Mouse (Mus musculus): ENCODE measurements at regions not wholly inside any gene's neighbourhood (a gene's known extent, or its start where the extent isn't known, plus 50 kb on each side); places are given as distances from the start of the nearest gene placed in this dataset.

DNA sequence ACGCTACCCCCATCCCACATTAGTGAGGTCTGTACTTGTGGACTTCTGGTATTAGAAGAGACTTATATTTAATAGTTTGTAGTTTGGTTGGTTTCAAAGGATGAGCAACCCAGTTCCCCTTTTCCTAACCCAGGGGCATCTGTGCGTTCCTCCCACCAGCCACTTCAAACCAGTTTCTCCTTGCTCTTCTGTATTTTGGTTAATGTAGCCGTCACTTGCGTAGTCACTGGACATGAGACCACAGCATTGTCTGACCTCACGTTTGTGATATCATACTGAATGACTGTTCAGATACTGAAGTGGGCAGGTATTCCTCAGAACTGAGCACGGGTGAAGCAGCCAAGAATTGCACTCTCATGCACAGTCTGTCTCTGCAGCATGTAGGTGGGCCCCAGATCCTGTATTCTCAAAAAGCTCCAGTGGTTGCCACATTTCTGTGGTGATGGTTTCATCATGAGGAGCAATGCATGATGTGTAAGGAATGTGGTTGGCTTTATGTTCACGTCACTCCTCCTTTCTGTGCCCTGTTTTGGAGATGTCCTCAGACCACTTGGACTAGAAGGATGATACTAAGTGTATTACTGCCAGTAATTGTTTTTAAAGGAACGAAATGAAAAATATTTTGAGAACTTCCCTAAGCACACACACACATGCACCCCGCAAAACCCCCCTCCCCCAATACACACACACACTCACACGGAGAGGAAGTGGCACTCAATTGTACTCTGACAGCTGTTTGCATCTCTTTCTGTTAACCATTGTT, 335.2 kb upstream of the Satb1 start:
- no peak for ATAC-seq (ENCODE audit: low FRiP score)
- Histone ChIP-seq H3K4me3 (replicated peaks; ENCODE audit: low read length) (no peak overlapping the region), H3K27ac (no peak overlapping the region)

DNA sequence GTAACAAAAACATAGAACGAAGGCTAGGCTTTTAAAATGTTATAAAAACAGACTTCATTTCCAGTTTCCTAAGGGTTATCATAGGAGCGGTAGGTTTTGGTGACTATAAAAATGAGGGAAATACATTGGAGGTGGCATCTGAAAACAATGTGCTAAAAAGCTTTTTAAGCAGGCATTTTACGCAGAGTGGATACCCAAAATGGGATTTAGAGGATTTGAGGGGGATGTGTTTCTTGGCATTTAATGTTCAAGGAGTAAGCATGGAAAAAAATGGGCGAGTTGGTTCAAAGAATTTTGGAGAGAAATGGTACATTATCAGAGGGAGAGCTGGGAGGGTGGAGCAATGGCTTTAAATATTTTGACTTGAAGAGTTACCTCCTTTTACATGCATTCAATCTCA, 334.6 kb upstream of the Satb1 start:
- Histone ChIP-seq H3K27ac (no peak overlapping the region), H3K4me2 (replicated peaks) (no peak overlapping the region), H3K4me3 (replicated peaks; ENCODE audit: low read length) (no peak overlapping the region), H3K9ac (no peak overlapping the region), H3K4me1 (replicated peaks; ENCODE audit: control insufficient read depth, insufficient read depth, low read length) (no peaks in the 10 kb centered on the region), H3K36me3 (replicated peaks; ENCODE audit: control insufficient read depth, insufficient read depth) (no peaks in the 10 kb centered on the region), H3K27me3 (ENCODE audit: control insufficient read depth, insufficient read depth, low read length) (no peaks in the 10 kb centered on the region), H3K9me3 (ENCODE audit: control insufficient read depth, low read length) (no peaks in the 10 kb centered on the region)
- DNase-seq (ENCODE audit: low spot score) = no peak
- ATAC-seq (ENCODE audit: low FRiP score) = no peak
- WGBS = 87% methylated on average over 4 of the region's 4 CpGs

More for the DNA sequence above, 335.2 kb upstream of the Satb1 start:
- no peak for DNase-seq (ENCODE audit: low spot score)
- Histone ChIP-seq H3K27me3 (ENCODE audit: control insufficient read depth, insufficient read depth, low read length) (no peaks in the 10 kb centered on the region), H3K36me3 (replicated peaks; ENCODE audit: control insufficient read depth, insufficient read depth) (no peaks in the 10 kb centered on the region), H3K9me3 (ENCODE audit: control insufficient read depth, low read length) (no peaks in the 10 kb centered on the region), H3K9ac (no peak overlapping the region), H3K4me2 (replicated peaks) (no peak overlapping the region), H3K4me1 (replicated peaks; ENCODE audit: control insufficient read depth, insufficient read depth, low read length) (no peaks in the 10 kb centered on the region)
- WGBS = 88% methylated on average over 10 of the region's 10 CpGs

DNA sequence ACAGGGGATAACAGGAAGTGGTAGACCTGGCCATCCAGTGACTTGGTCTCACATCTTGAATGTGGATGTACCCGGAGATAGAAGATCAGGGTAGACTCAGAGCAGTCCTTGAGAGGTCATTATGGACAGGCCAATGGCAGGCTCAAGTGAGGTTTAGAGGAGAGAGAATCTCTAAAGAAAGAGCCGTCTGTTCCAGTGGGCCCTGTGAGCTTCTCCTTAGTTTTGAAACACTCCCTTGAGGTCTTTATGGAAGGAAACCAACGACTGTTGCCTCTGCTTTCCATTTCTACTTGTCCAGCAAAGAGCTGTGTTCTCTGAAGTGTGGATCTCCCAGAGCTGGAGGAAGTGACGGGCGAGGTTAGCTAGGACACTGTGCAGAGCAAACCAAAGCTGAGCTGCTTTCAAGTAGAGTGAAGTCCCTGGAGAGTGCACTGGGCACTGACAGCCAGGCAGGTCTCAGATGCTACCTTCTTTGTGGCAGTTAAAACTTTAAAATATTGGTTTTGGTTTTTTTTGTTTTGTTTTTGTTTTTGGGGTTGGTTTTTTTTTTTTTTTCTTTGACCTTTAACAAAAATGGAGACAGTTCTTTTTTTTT, 332.9 kb upstream of the Satb1 start:
- no peak for ATAC-seq (ENCODE audit: low FRiP score)

DNA sequence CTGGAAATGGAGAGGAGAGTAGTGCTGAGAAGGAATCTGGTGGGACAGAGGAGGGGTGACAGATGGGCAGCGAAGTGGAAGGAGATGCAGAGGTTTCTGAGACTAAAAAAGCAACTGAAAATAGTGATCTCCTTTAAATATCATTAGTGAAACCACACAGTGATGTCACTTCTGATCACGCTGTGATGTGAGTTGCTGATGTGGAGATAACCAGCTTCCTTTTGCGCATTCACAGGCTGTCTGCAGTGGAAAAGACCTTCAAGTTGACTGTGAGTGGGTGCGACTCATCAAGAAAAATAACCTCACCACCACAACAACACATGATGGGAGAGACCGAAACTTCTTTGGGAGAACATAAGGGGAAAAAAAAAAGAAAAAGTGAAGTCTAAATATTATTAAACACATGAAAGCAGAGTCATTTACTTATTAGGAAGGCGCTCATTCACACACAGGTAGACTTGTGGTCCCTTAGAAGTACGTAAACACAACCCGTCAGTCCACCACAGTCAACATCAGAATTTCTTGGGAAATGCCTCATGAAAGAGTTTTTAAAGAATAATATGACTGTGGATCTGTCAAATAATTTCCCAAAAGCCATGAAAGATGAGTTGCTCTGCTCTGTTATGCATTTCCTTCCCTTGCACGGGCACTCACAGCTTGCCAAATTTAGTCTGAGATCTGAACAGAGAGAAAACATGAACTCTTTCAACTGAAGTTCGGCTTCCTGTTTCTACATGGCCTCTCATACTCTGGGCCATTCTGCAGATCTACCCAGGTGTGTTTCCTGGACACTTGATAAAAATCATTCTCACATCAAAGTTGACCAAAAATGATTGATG, 329.7 kb upstream of the Satb1 start:
- WGBS = 91% methylated on average over 10 of the region's 10 CpGs
- Histone ChIP-seq H3K4me1 (replicated peaks; ENCODE audit: control insufficient read depth, insufficient read depth, low read length) (no peaks in the 10 kb centered on the region), H3K4me3 (replicated peaks; ENCODE audit: low read length) (no peak overlapping the region), H3K27ac (no peak overlapping the region), H3K27me3 (ENCODE audit: control insufficient read depth, insufficient read depth, low read length) (no peaks in the 10 kb centered on the region), H3K36me3 (replicated peaks; ENCODE audit: control insufficient read depth, insufficient read depth) (no peaks in the 10 kb centered on the region), H3K9ac (no peak overlapping the region), H3K9me3 (ENCODE audit: control insufficient read depth, low read length) (no peaks in the 10 kb centered on the region), H3K4me2 (replicated peaks) (no peak overlapping the region)
- DNase-seq (ENCODE audit: low spot score) (no peak), ATAC-seq (ENCODE audit: low FRiP score) (no peak)

More for the DNA sequence above, 332.9 kb upstream of the Satb1 start:
- H3K4me2 ChIP-seq (replicated peaks) = no peak overlapping the region
- WGBS = 90% methylated on average over 5 of the region's 5 CpGs
- no peaks in the 10 kb centered on the region for H3K9me3 ChIP-seq (ENCODE audit: control insufficient read depth, low read length)
- H3K4me3 ChIP-seq (replicated peaks; ENCODE audit: low read length) = no peak overlapping the region
- H3K27ac ChIP-seq = no peak overlapping the region
- H3K27me3 ChIP-seq (ENCODE audit: control insufficient read depth, insufficient read depth, low read length) = no peaks in the 10 kb centered on the region
- H3K4me1 ChIP-seq (replicated peaks; ENCODE audit: control insufficient read depth, insufficient read depth, low read length) = no peaks in the 10 kb centered on the region
- H3K9ac ChIP-seq = no peak overlapping the region
- DNase-seq (ENCODE audit: low spot score) = no peak
- no peaks in the 10 kb centered on the region for H3K36me3 ChIP-seq (replicated peaks; ENCODE audit: control insufficient read depth, insufficient read depth)

DNA sequence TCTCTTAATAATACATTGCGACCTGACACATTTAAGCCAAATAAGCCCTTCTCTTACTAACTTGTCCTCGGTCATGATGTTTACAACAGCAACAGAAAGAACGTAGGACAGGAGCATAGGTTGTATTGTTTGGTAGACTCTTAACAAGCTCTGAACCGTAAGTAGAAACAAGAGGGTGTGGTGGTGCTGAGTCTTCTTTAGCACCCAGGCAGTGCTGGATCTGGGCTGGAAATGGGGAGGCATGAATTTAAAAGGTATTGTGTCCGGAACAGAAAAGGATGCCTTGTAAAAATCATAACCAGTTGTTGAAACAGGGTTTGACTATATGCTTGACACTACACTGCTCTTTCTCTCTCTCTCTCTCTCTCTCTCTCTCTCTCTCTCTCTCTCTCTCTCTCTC, 317.4 kb upstream of the Satb1 start:
- Histone ChIP-seq H3K4me3 (replicated peaks; ENCODE audit: low read length) (no peak overlapping the region), H3K36me3 (replicated peaks; ENCODE audit: control insufficient read depth, insufficient read depth) (no peaks in the 10 kb centered on the region), H3K27me3 (ENCODE audit: control insufficient read depth, insufficient read depth, low read length) (no peaks in the 10 kb centered on the region), H3K9ac (no peak overlapping the region), H3K4me2 (replicated peaks) (no peak overlapping the region), H3K4me1 (replicated peaks; ENCODE audit: control insufficient read depth, insufficient read depth, low read length) (no peaks in the 10 kb centered on the region), H3K27ac (no peak overlapping the region), H3K9me3 (ENCODE audit: control insufficient read depth, low read length) (no peaks in the 10 kb centered on the region)
- ATAC-seq (ENCODE audit: low FRiP score) (no peak), DNase-seq (ENCODE audit: low spot score) (no peak)
- 93% methylated on average over 5 of the region's 5 CpGs for WGBS

DNA sequence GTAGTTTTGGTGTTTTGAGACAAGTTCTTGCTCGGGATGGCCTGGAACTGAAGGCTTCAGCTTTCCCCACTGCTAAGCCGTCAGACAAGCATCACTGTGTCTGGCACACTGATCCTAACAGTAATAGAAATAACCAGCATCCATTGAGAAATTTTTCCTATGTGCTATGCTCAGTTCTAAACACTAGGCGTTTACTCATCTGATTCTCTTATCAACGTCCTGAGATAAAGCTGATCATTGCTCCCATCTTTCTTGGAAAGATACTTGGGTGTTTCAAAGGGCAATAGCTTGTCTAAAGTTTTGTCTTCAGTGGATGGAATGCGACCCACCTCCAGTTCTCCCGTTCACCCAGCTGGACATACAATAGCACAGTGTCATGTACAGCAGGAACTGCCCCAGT, 316.7 kb upstream of the Satb1 start:
- DNase-seq (ENCODE audit: low spot score) (no peak), ATAC-seq (ENCODE audit: low FRiP score) (no peak)
- Histone ChIP-seq H3K4me2 (replicated peaks) (no peak overlapping the region), H3K27ac (no peak overlapping the region), H3K9me3 (ENCODE audit: control insufficient read depth, low read length) (no peaks in the 10 kb centered on the region), H3K27me3 (ENCODE audit: control insufficient read depth, insufficient read depth, low read length) (no peaks in the 10 kb centered on the region), H3K4me1 (replicated peaks; ENCODE audit: control insufficient read depth, insufficient read depth, low read length) (no peaks in the 10 kb centered on the region), H3K9ac (no peak overlapping the region), H3K4me3 (replicated peaks; ENCODE audit: low read length) (no peak overlapping the region), H3K36me3 (replicated peaks; ENCODE audit: control insufficient read depth, insufficient read depth) (no peaks in the 10 kb centered on the region)
- WGBS = 89% methylated on average over 6 of the region's 6 CpGs

DNA sequence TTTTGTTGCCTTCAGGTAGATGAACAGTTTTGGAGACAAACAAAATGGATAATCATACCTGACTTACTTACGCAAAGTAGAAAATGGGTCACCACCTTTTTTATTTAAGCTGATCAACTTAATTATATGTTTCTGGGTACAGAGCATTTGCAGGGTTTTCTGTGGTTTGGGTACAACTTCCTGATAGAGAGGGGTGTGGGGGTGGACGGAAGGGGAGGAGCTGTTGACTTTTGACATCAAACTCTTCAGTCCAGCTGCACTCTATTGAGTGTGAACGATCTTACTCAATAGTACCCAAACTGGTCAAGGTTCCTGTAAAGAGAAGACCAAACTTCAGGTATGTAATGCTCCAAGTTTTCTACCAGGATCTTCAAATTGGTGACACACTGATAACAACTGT, 316.0 kb upstream of the Satb1 start:
- WGBS = 91% methylated on average over 3 of the region's 3 CpGs
- ATAC-seq (ENCODE audit: low FRiP score) (no peak), DNase-seq (ENCODE audit: low spot score) (no peak)
- Histone ChIP-seq H3K4me2 (replicated peaks) (no peak overlapping the region), H3K36me3 (replicated peaks; ENCODE audit: control insufficient read depth, insufficient read depth) (no peaks in the 10 kb centered on the region), H3K9me3 (ENCODE audit: control insufficient read depth, low read length) (no peaks in the 10 kb centered on the region), H3K9ac (no peak overlapping the region), H3K27me3 (ENCODE audit: control insufficient read depth, insufficient read depth, low read length) (no peaks in the 10 kb centered on the region), H3K4me3 (replicated peaks; ENCODE audit: low read length) (no peak overlapping the region), H3K4me1 (replicated peaks; ENCODE audit: control insufficient read depth, insufficient read depth, low read length) (no peaks in the 10 kb centered on the region), H3K27ac (no peak overlapping the region)

DNA sequence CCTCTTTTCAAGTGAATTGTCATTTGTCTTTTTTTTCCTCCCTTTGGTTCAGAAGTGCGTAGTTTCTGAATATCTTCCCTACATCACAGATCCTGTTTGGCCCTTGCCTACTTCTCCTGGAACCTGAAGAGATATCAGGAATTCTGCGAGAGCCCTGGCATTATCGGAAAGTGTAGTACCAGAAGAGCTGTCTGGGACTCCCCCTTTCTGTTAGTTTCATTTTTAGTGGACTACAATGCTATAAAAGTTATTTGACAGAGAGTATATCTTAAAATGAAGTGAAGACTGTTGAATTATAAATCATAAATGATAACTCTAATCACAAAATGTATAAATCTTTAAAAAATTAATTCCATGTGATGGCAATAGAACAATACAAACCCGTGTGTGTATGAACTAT, 270.8 kb upstream of the Satb1 start:
- Histone ChIP-seq H3K4me1 (replicated peaks; ENCODE audit: control insufficient read depth, insufficient read depth, low read length) (no peaks in the 10 kb centered on the region), H3K27me3 (ENCODE audit: control insufficient read depth, insufficient read depth, low read length) (no peaks in the 10 kb centered on the region), H3K4me3 (replicated peaks; ENCODE audit: low read length) (no peak overlapping the region), H3K36me3 (replicated peaks; ENCODE audit: control insufficient read depth, insufficient read depth) (no peaks in the 10 kb centered on the region), H3K9ac (no peak overlapping the region), H3K27ac (no peak overlapping the region), H3K4me2 (replicated peaks) (no peak overlapping the region), H3K9me3 (ENCODE audit: control insufficient read depth, low read length) (no peaks in the 10 kb centered on the region)
- no peak for ATAC-seq (ENCODE audit: low FRiP score)
- WGBS = 88% methylated on average over 4 of the region's 4 CpGs
- DNase-seq (ENCODE audit: low spot score) = no peak

DNA sequence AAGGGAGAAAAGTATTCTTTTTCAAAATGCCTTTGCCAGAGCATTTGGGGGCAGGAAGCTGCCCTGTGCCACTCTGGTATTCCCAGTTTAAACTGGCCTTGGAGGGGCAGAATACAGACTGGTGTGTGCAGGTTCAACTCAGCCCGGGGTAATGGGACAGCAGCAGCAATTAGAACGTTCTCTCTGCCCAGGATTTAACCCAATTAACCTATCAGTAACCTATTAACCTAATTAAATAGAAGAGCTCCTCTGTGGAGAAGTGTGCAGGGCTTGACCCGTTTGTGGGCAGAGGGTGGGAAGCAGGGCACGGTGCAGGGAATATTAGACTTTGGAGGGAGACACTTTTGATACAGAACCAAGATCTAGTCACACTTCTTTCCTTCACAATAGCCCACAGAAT, 252.7 kb upstream of the Satb1 start:
- no peak for ATAC-seq (ENCODE audit: low FRiP score)
- WGBS = 61% methylated on average over 4 of the region's 4 CpGs
- H3K9ac ChIP-seq = no peak overlapping the region
- H3K4me3 ChIP-seq (replicated peaks; ENCODE audit: low read length) = no peak overlapping the region
- no peak for DNase-seq (ENCODE audit: low spot score)
- no peaks in the 10 kb centered on the region for H3K9me3 ChIP-seq (ENCODE audit: control insufficient read depth, low read length)
- H3K27me3 ChIP-seq (ENCODE audit: control insufficient read depth, insufficient read depth, low read length) = no peaks in the 10 kb centered on the region
- no peaks in the 10 kb centered on the region for H3K36me3 ChIP-seq (replicated peaks; ENCODE audit: control insufficient read depth, insufficient read depth)
- H3K4me2 ChIP-seq (replicated peaks) = no peak overlapping the region
- no peaks in the 10 kb centered on the region for H3K4me1 ChIP-seq (replicated peaks; ENCODE audit: control insufficient read depth, insufficient read depth, low read length)
- no peak overlapping the region for H3K27ac ChIP-seq
